Mouse (Mus musculus) erythroblast, embryonic 14.5 days (primary cell): Measurements from ENCODE around the gene Foxf1.

Source experiments
- GATA1 ChIP-seq: IDR thresholded peaks from 2 replicates; pipeline ENCODE4 v1.6.1; 2012; ENCODE audit warnings: low read length, inconsistent platforms, mixed read lengths
- TAL1 ChIP-seq: IDR thresholded peaks from 3 replicates; pipeline ENCODE4 v1.6.1; 2012; ENCODE audit warnings: low read length, inconsistent platforms, mixed read lengths

GRCm38 (mm10) chr8:121122368-121122767 lies 38.2 kb downstream of the Foxf1 start:
- no peak for TF ChIP-seq GATA1
- TF ChIP-seq TAL1: no peak
